Mouse (Mus musculus) kidney, adult 8-10 months (tissue): ENCODE results near the gene Fam120a.

ENCODE experiments used
- DNase-seq, 2 experiments: peaks; one replicate each; pipeline ENCODE4 v3.0.0; 2022

The Fam120a gene

GRCm38 (mm10) chr13:48967956-48968749 is at the start of gene Fam120a:
Gene Fam120a, minus strand, starts transcription at chr13:48968017.
- peak; percentile 82 for DNase-seq

GRCm38 (mm10) chr13:49017375-49017774 is 49.6 kb upstream of the Fam120a start:
- no peak for DNase-seq

- peak; percentile 58 to 65 for DNase-seq
Measured at GRCm38 (mm10) chr13:49016311-49016761, 48.5 kb upstream of the Fam120a start.

- DNase-seq = no peak
Measured at GRCm38 (mm10) chr13:49015366-49016306, 47.8 kb upstream of the Fam120a start.

- DNase-seq = no peak
Measured at GRCm38 (mm10) chr13:49013206-49013794, 45.5 kb upstream of the Fam120a start.

GRCm38 (mm10) chr13:49001691-49002090 is 33.9 kb upstream of the Fam120a start:
- DNase-seq = no peak

GRCm38 (mm10) chr13:48998591-48998990 is 30.8 kb upstream of the Fam120a start:
- DNase-seq = peak; percentile 63 to 73

GRCm38 (mm10) chr13:48996731-48997130 is 28.9 kb upstream of the Fam120a start:
- no peak for DNase-seq

- no peak for DNase-seq
Measured at GRCm38 (mm10) chr13:48994903-48995302, 27.1 kb upstream of the Fam120a start.

GRCm38 (mm10) chr13:48992914-48993313 is 25.1 kb upstream of the Fam120a start:
- no peak for DNase-seq

GRCm38 (mm10) chr13:48990138-48990537 is 22.3 kb upstream of the Fam120a start:
- DNase-seq = no peak

GRCm38 (mm10) chr13:48982482-48983098 is 14.8 kb upstream of the Fam120a start:
- peak; percentile 41 to 74 for DNase-seq

- no peak for DNase-seq
Measured at GRCm38 (mm10) chr13:48979069-48979468, 11.3 kb upstream of the Fam120a start.

GRCm38 (mm10) chr13:48977858-48978257 is 10.0 kb upstream of the Fam120a start:
- DNase-seq = peak; percentile 26 to 49

- no peak for DNase-seq
Measured at GRCm38 (mm10) chr13:48974699-48975098, 6.9 kb upstream of the Fam120a start.

GRCm38 (mm10) chr13:48974266-48974665 is 6.4 kb upstream of the Fam120a start:
- DNase-seq = peak in 1 of 2 experiments; percentile 14

GRCm38 (mm10) chr13:48973231-48973630 is 5.4 kb upstream of the Fam120a start:
- peak; percentile 28 to 44 for DNase-seq

GRCm38 (mm10) chr13:48971033-48971432 is 3.2 kb upstream of the Fam120a start:
- peak; percentile 89 to 90 for DNase-seq

GRCm38 (mm10) chr13:48970566-48970965 is 2.7 kb upstream of the Fam120a start:
- no peak for DNase-seq

GRCm38 (mm10) chr13:48968750-48969088 is 902 bp upstream of the Fam120a start:
- no peak for DNase-seq

GRCm38 (mm10) chr13:48966851-48967821 is 681 bp downstream of the Fam120a start:
- DNase-seq = peak; percentile 44 to 51
